In the genomic region with DNA sequence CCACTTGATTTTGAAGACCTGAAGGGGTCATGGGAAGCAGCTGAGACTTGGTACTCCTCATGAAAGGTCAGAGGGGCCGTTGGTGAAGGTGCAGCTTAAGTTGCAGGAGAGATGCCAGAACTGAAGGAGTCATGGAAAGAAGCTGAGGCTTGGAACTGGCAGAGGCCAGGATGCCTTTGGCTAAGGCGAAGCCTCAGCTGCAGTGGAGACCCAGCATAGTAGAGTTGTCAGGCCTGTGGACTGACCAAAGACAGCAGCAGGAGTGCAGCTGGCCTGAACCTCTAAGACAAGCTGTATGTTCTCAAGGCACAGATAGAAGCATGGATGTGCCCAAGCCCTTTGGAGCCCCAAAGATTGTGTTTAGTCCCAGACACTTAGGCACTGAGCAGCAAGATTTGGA, we compare ENCODE assay signal across 17 mouse cellular contexts. TPM values are rescaled to one million over a fixed set of nuclear protein-coding genes. Genes with fewer than 3 reads are reported as not detected.
DNase-seq lines count a peak whose midpoint lies in the region; ATAC-seq and TF ChIP-seq lines count a peak whose summit lies in the region.
"Had no signal": no experiment of that assay in that cellular context is flagged by ENCODE, and none has a peak within 500 bp of the region (broad histone marks: within the 10 kb centered on the region; RNA-seq: fewer than 3 reads in every experiment).

No protein-coding gene starts in this region.

- no peaks in the 10 kb centered on the region for H3K27me3 ChIP-seq in forebrain, embryonic 10.5 days (ENCODE audit: poor library complexity, severe bottlenecking)
- no peaks in the 10 kb centered on the region for H3K27me3 ChIP-seq in forebrain, postnatal 0 days (ENCODE audit: insufficient read depth, low read length)
- no peaks in the 10 kb centered on the region for H3K27me3 ChIP-seq in intestine, embryonic 14.5 days (replicated peaks; ENCODE audit: control insufficient read depth, insufficient read depth, low read length)
- H3K27me3 ChIP-seq in intestine, embryonic 15.5 days (replicated peaks) = no peaks in the 10 kb centered on the region
- no peaks in the 10 kb centered on the region for H3K27me3 ChIP-seq in limb, embryonic 12.5 days
- no peaks in the 10 kb centered on the region for H3K27me3 ChIP-seq in limb, embryonic 10.5 days (ENCODE audit: low read depth, poor library complexity, severe bottlenecking)
- no peaks in the 10 kb centered on the region for H3K27me3 ChIP-seq in limb, embryonic 15.5 days
- H3K27me3 ChIP-seq: liver, embryonic 13.5 days; neural tube, embryonic 15.5 days had no signal

- 0 out of 2 replicates have a peak overlapping the region, but pooled peaks have one; percentile 11 for H3K27ac ChIP-seq in forebrain, embryonic 10.5 days
- H3K27ac ChIP-seq in forebrain, postnatal 0 days (ENCODE audit: low read depth, low read length) = no peak overlapping the region
- H3K27ac ChIP-seq in intestine, embryonic 14.5 days (ENCODE audit: low read depth) = 0 out of 2 replicates have a peak overlapping the region, but pooled peaks have one; percentile 9
- no peak overlapping the region for H3K27ac ChIP-seq in intestine, embryonic 15.5 days
- 0 out of 2 replicates have a peak overlapping the region, but pooled peaks have one; percentile 12 for H3K27ac ChIP-seq in limb, embryonic 12.5 days
- H3K27ac ChIP-seq in limb, embryonic 10.5 days = no peak overlapping the region
- peak overlapping the region; percentile 39; the same call in 1 of the 2 replicates for H3K27ac ChIP-seq in limb, embryonic 15.5 days
- H3K27ac ChIP-seq: liver, embryonic 13.5 days; neural tube, embryonic 15.5 days had no signal

- H3K4me1 ChIP-seq in forebrain, embryonic 10.5 days = peaks cover 23% of the 10 kb centered on the region
- no peaks in the 10 kb centered on the region for H3K4me1 ChIP-seq in forebrain, postnatal 0 days (ENCODE audit: insufficient read depth)
- H3K4me1 ChIP-seq in intestine, embryonic 14.5 days (replicated peaks; ENCODE audit: control insufficient read depth, insufficient read depth, low read length) = peaks cover 4% of the 10 kb centered on the region; the same call in 1 of the 2 replicates
- peaks cover 7% of the 10 kb centered on the region; the same call in 1 of the 2 replicates for H3K4me1 ChIP-seq in intestine, embryonic 15.5 days (replicated peaks)
- peaks cover 14% of the 10 kb centered on the region for H3K4me1 ChIP-seq in limb, embryonic 12.5 days (replicated peaks)
- peaks cover 17% of the 10 kb centered on the region for H3K4me1 ChIP-seq in limb, embryonic 10.5 days
- peaks cover 6% of the 10 kb centered on the region for H3K4me1 ChIP-seq in limb, embryonic 15.5 days

- H3K4me2 ChIP-seq in forebrain, postnatal 0 days (ENCODE audit: low read depth) = no peak overlapping the region
- H3K4me2 ChIP-seq in intestine, embryonic 14.5 days (ENCODE audit: low read length) = no peak overlapping the region
- no peak overlapping the region for H3K4me2 ChIP-seq in intestine, embryonic 15.5 days (replicated peaks)
- H3K4me2 ChIP-seq in limb, embryonic 12.5 days = no peak overlapping the region
- H3K4me2 ChIP-seq in limb, embryonic 15.5 days = no peak overlapping the region
- H3K4me2 ChIP-seq: liver, embryonic 13.5 days; neural tube, embryonic 15.5 days had no signal

- no peak overlapping the region for H3K9ac ChIP-seq in forebrain, postnatal 0 days
- no peak overlapping the region for H3K9ac ChIP-seq in intestine, embryonic 14.5 days (ENCODE audit: low read length)
- no peak overlapping the region for H3K9ac ChIP-seq in intestine, embryonic 15.5 days
- H3K9ac ChIP-seq in limb, embryonic 12.5 days (replicated peaks) = no peak overlapping the region
- no peak overlapping the region for H3K9ac ChIP-seq in limb, embryonic 15.5 days
- H3K9ac ChIP-seq: liver, embryonic 13.5 days; neural tube, embryonic 15.5 days had no signal

- no peak for TF ChIP-seq CTCF in forebrain, postnatal 0 days (IDR thresholded peaks at IDR 0.05; ENCODE audit: low read depth)

- 79% methylated on average over 2 of the region's 2 CpGs for WGBS in forebrain, embryonic 10.5 days
- WGBS in forebrain, postnatal 0 days = 85% methylated on average over 2 of the region's 2 CpGs
- 74% methylated on average over 2 of the region's 2 CpGs for WGBS in intestine, embryonic 14.5 days
- 60% methylated on average over 2 of the region's 2 CpGs for WGBS in intestine, embryonic 15.5 days
- WGBS in limb, embryonic 12.5 days = 67% methylated on average over 2 of the region's 2 CpGs
- WGBS in limb, embryonic 10.5 days = 64% methylated on average over 2 of the region's 2 CpGs
- WGBS in limb, embryonic 15.5 days = 58% methylated on average over 2 of the region's 2 CpGs

- ATAC-seq in forebrain, postnatal 0 days = no peak
- no peak for ATAC-seq in intestine, embryonic 14.5 days (replicated peaks; ENCODE audit: low FRiP score, low TSS enrichment, low read depth)
- ATAC-seq in intestine, embryonic 15.5 days = no peak
- ATAC-seq in limb, embryonic 12.5 days (ENCODE audit: insufficient number of reproducible peaks, insufficient read depth, low FRiP score, low TSS enrichment, low read depth) = no peak
- ATAC-seq in limb, embryonic 15.5 days (ENCODE audit: insufficient number of reproducible peaks, low FRiP score, low TSS enrichment, low read depth) = no peak
- ATAC-seq: CD4-positive, CD25-positive, alpha-beta regulatory T cell, adult 4 months had no signal

- no peak overlapping the region for H3K4me3 ChIP-seq in forebrain, embryonic 10.5 days
- no peak overlapping the region for H3K4me3 ChIP-seq in forebrain, postnatal 0 days (ENCODE audit: low read depth, low read length)
- H3K4me3 ChIP-seq in intestine, embryonic 14.5 days (ENCODE audit: low read depth, low read length) = no peak overlapping the region
- H3K4me3 ChIP-seq in intestine, embryonic 15.5 days (replicated peaks) = no peak overlapping the region
- H3K4me3 ChIP-seq in limb, embryonic 12.5 days (replicated peaks) = no peak overlapping the region
- no peak overlapping the region for H3K4me3 ChIP-seq in limb, embryonic 10.5 days
- H3K4me3 ChIP-seq in limb, embryonic 15.5 days = no peak overlapping the region
- H3K4me3 ChIP-seq: liver, embryonic 13.5 days; myocyte; neural tube, embryonic 15.5 days had no signal

- no peak for DNase-seq in forebrain, embryonic 10.5 days (ENCODE audit: extremely low spot score, low spot score)
- no peak for DNase-seq in forebrain, postnatal 0 days
- DNase-seq in intestine, embryonic 14.5 days (ENCODE audit: low spot score) = no peak
- no peak for DNase-seq in limb, embryonic 10.5 days (ENCODE audit: low spot score)
- DNase-seq in cerebellum, adult 8-10 months = no peak
- DNase-seq: cerebellum, adult 9-11 months; kidney, postnatal 36 days; liver, embryonic 13.5 days; midbrain, embryonic 14.5 days; thymus, postnatal 4 days had no signal

- H3K36me3 ChIP-seq in forebrain, embryonic 10.5 days (replicated peaks) = 0 out of 2 replicates have a peak, but pooled peaks cover 3% of the 10 kb centered on the region
- H3K36me3 ChIP-seq in forebrain, postnatal 0 days (ENCODE audit: insufficient read depth) = no peaks in the 10 kb centered on the region
- H3K36me3 ChIP-seq in intestine, embryonic 14.5 days (ENCODE audit: control insufficient read depth, insufficient read depth, low read length) = no peaks in the 10 kb centered on the region
- H3K36me3 ChIP-seq in intestine, embryonic 15.5 days = no peaks in the 10 kb centered on the region
- H3K36me3 ChIP-seq in limb, embryonic 12.5 days = no peaks in the 10 kb centered on the region
- H3K36me3 ChIP-seq in limb, embryonic 10.5 days = no peaks in the 10 kb centered on the region
- H3K36me3 ChIP-seq in limb, embryonic 15.5 days = no peaks in the 10 kb centered on the region
- H3K36me3 ChIP-seq: liver, embryonic 13.5 days; neural tube, embryonic 15.5 days had no signal

- H3K9me3 ChIP-seq in forebrain, embryonic 10.5 days = no peaks in the 10 kb centered on the region
- no peaks in the 10 kb centered on the region for H3K9me3 ChIP-seq in forebrain, postnatal 0 days (ENCODE audit: low read length)
- H3K9me3 ChIP-seq in intestine, embryonic 14.5 days (ENCODE audit: control insufficient read depth, low read length) = no peaks in the 10 kb centered on the region
- no peaks in the 10 kb centered on the region for H3K9me3 ChIP-seq in intestine, embryonic 15.5 days
- no peaks in the 10 kb centered on the region for H3K9me3 ChIP-seq in limb, embryonic 12.5 days
- no peaks in the 10 kb centered on the region for H3K9me3 ChIP-seq in limb, embryonic 10.5 days (replicated peaks)
- no peaks in the 10 kb centered on the region for H3K9me3 ChIP-seq in limb, embryonic 15.5 days
- H3K9me3 ChIP-seq: G1E; liver, embryonic 13.5 days; neural tube, embryonic 15.5 days had no signal

RNA-seq across cellular contexts. Expression of a gene that starts 40.5 kb away (rescaled TPM):
- 11.1 and 11.9 TPM in 2 replicates for polyA plus RNA-seq in forebrain, embryonic 10.5 days (2016; fragmentation: Nextera tagmentation; extraction: Ambion mirVana)
- total RNA-seq in forebrain, postnatal 0 days (2014; rRNA removed) = 7.5 and 9.1 TPM in 2 replicates
- 4.6 and 8.3 TPM in 2 replicates for polyA plus RNA-seq in forebrain, postnatal 0 days (2015; fragmentation: Nextera tagmentation; extraction: Ambion mirVana)
- 12.0 and 12.8 TPM in 2 replicates for polyA plus RNA-seq in intestine, embryonic 14.5 days (2014; fragmentation: Nextera tagmentation; extraction: Ambion mirVana)
- 9.0 and 9.6 TPM in 2 replicates for polyA plus RNA-seq in intestine, embryonic 15.5 days (2015; fragmentation: Nextera tagmentation; extraction: Ambion mirVana)
- polyA plus RNA-seq in limb, embryonic 12.5 days (2016; fragmentation: Nextera tagmentation; extraction: Ambion mirVana) = 13.6 and 13.7 TPM in 2 replicates
- polyA plus RNA-seq in limb, embryonic 10.5 days (2016; fragmentation: Nextera tagmentation; extraction: Ambion mirVana) = 12.8 and 12.9 TPM in 2 replicates
- polyA plus RNA-seq in limb, embryonic 15.5 days (2015; fragmentation: Nextera tagmentation; extraction: Ambion mirVana) = 16.2 and 16.3 TPM in 2 replicates

Comparison
In these comparisons a context has a peak if more than half of its experiments do, and no peak if none do; other contexts are left out.
1. H3K27ac ChIP-seq: peak in forebrain, embryonic 10.5 days (single experiment), intestine, embryonic 14.5 days (single experiment), limb, embryonic 12.5 days (single experiment) and limb, embryonic 15.5 days (single experiment); none in forebrain, postnatal 0 days (single experiment), intestine, embryonic 15.5 days (single experiment) and limb, embryonic 10.5 days (single experiment).